Mouse (Mus musculus) limb, embryonic 15.5 days (tissue): Measurements from ENCODE around the gene Col26a1. TPM values are rescaled to one million over a fixed set of nuclear protein-coding genes. Genes with fewer than 3 reads are reported as not detected.
A peak's percentile ranks its signal among the peaks of the same experiment; 100 is the strongest.

Experiments used
- ATAC-seq: fragments of 200-750 bp; cut with Nextera tagmentation; 2 replicates; pipeline ENCODE4 v1.8.0; 2017; ENCODE audit warnings: low read depth, moderate TSS enrichment; ENCODE audit not compliant: insufficient number of reproducible peaks, low FRiP score, low TSS enrichment
- H3K27ac ChIP-seq: fragments of 300-500 bp; sonication (generic); 2 replicates; pipeline ENCODE4 v1.5.1; 2015; ENCODE audit warnings: moderate library complexity, mild to moderate bottlenecking, inconsistent platforms
- H3K27me3 ChIP-seq: fragments of 300-500 bp; sonication (generic); 2 replicates; pipeline ENCODE4 v1.6.1; 2015; ENCODE audit warnings: inconsistent platforms
- H3K36me3 ChIP-seq: fragments of 300-500 bp; sonication (generic); 2 replicates; pipeline ENCODE4 v1.6.1; 2015; ENCODE audit warnings: inconsistent platforms
- H3K4me1 ChIP-seq: fragments of 300-500 bp; sonication (generic); 2 replicates; pipeline ENCODE4 v1.6.1; 2015; ENCODE audit warnings: inconsistent platforms
- H3K4me2 ChIP-seq: fragments of 300-500 bp; sonication (generic); 2 replicates; pipeline ENCODE4 v1.6.1; 2015; ENCODE audit warnings: mild to moderate bottlenecking, inconsistent platforms
- H3K4me3 ChIP-seq: fragments of 300-500 bp; sonication (generic); 2 replicates; pipeline ENCODE4 v1.5.1; 2015; ENCODE audit warnings: mild to moderate bottlenecking, inconsistent platforms
- H3K9ac ChIP-seq: fragments of 300-500 bp; sonication (generic); 2 replicates; pipeline ENCODE4 v1.6.1; 2015; ENCODE audit warnings: inconsistent platforms
- H3K9me3 ChIP-seq: fragments of 300-500 bp; sonication (generic); 2 replicates; pipeline ENCODE4 v1.6.1; 2016; ENCODE audit warnings: inconsistent platforms
- WGBS: fragments of 180-500 bp; shearing (Covaris S2); methylation state at CpG from one replicate; pipeline ENCODE4 v1.1.7; 2015; 5-methylcytosine and 5-hydroxymethylcytosine counted together
- polyA plus RNA-seq: library from polyadenylated mRNA; unstranded; fragments of >200 nt; fragmentation: Nextera tagmentation; extraction: Ambion mirVana; gene quantifications from 2 replicates; pipeline ENCODE4 v1.2.1, GENCODE M21; 2015

Col26a1 gene
- polyA plus RNA-seq, 1 experiment from 2014 or later = 115 TPM

DNA sequence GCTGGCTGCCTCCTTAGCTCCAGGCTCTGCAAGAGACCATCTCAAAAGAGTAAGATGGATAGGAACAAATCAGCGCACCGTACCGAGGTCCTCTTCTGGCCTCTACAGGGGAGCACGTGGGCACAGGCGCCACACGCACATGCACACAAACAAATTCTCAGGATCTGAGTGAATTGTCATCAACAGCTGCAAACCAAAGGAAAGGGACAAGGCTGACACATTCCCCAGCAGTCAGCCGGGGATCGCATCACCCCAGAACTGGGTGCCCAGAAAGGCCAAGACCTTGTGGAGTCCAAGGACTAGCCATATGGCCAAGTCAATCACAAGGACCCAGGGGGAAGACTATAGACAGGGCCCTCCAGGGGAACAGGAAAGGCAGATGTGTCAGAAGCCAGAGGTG, 10.6 kb downstream of the Col26a1 start:
- 80% methylated on average over 8 of the region's 8 CpGs for WGBS
- Histone ChIP-seq H3K4me3 (no peak overlapping the region), H3K9ac (no peak overlapping the region), H3K4me2 (no peak overlapping the region), H3K4me1 (peaks cover 26% of the 10 kb centered on the region), H3K9me3 (no peaks in the 10 kb centered on the region), H3K27me3 (no peaks in the 10 kb centered on the region), H3K27ac (peak overlapping the region; percentile 8; the same call in 1 of the 2 replicates), H3K36me3 (peaks cover 10% of the 10 kb centered on the region; the same call in 1 of the 2 replicates)
- peak; percentile 55; the same call in 1 of the 2 replicates for ATAC-seq

DNA sequence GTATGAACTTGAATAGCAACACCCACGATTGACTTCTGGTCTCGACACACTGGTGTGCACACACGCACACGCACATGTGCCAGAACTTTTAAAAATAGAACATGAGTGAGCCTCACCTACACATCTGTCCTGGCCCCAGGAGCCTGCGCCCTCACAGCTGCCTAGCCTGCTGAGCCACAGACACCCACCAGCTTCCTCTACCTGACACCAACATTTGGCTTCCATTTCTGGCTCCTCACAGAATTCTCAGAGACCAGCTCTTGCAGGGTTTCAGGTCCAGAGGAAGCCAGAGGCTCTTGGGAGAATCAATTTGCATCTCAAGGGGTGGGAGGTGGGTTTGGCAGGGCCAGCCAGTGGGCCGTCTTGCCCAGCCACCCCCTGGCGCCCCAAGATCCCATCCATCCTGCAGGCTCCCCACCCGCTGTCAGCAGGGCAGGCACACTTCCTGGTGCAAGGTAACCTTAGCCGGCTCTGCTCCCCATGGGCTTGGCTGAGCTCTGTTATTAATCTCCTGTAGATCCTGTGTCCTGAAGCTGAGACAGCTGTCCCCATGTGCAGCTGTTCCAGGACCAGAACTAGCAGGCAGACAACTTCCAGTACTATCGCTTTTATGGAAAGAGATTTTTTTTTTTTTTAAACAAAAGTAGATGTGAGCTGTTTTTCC, 13.4 kb downstream of the Col26a1 start:
- Histone ChIP-seq H3K4me3 (no peak overlapping the region), H3K4me2 (no peak overlapping the region), H3K27me3 (no peaks in the 10 kb centered on the region), H3K4me1 (peaks cover 30% of the 10 kb centered on the region), H3K9me3 (no peaks in the 10 kb centered on the region), H3K27ac (peak overlapping the region; percentile 78), H3K36me3 (no peaks in the 10 kb centered on the region), H3K9ac (no peak overlapping the region)
- WGBS = 32% methylated on average over 10 of the region's 10 CpGs
- ATAC-seq = peak; percentile 57; the same call in 1 of the 2 replicates

DNA sequence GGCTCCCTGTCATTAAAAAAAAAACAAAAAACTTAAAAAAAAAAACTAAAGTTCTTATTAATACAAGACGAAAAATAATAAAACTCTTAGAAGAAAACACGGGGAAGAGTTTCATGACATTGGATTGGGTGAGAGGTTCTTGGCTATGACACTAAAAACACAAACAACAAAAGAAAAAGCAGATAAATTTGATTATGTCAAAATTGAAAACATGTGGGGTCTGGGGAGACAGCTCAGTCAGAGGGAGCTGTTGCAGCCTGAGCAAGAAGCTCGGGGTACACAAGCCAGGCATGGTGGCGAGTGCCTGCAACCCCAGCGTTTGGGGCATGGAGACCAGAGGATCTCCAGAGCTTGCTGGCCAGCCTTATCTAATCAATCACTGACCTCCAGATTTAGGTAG, 15.3 kb downstream of the Col26a1 start:
- Histone ChIP-seq H3K4me3 (no peak overlapping the region), H3K4me1 (peaks cover 41% of the 10 kb centered on the region), H3K9ac (no peak overlapping the region), H3K27ac (0 out of 2 replicates have a peak overlapping the region, but pooled peaks have one; percentile 11), H3K9me3 (no peaks in the 10 kb centered on the region), H3K4me2 (no peak overlapping the region), H3K36me3 (no peaks in the 10 kb centered on the region), H3K27me3 (no peaks in the 10 kb centered on the region)
- 51% methylated on average over 5 of the region's 5 CpGs for WGBS
- ATAC-seq = no peak

DNA sequence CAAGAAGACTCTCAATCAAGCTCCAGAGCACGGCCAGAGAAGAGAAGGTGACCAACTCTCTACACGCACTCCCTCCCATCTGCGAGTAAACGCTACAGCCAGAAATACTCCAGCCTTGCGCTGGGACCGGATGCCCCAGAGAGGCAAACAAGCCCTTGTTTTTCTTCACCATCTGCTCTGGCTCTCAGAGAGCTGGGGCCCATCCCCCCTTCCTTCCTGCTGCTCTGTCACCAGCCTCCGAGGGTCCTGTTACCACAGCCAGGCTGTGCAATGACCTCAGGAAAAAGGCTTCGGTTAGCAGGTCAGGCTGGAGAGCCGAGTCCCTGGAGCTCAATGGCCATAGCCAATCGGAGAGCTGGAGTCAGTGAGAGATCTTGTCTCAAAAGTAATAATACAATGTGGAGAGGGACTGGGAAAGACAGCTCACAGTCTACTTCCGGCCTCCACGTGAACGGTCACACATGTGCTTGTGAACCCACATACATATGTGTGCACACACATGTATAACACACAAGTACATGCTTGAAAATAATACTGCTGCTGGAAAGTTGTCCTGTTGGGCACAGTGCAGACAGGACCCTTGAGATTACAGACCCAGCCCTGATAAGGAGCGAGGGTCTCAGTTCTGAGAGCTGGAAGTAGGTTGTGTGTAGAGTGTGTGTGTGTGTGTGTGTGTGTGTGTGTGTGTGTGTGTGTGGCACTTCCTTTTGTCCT, 18.9 kb downstream of the Col26a1 start:
- Histone ChIP-seq H3K4me3 (no peak overlapping the region), H3K27ac (peak overlapping the region; percentile 80), H3K4me2 (peak overlapping the region; percentile 17; the same call in 1 of the 2 replicates), H3K4me1 (peaks cover 49% of the 10 kb centered on the region), H3K36me3 (no peaks in the 10 kb centered on the region), H3K9me3 (no peaks in the 10 kb centered on the region), H3K27me3 (no peaks in the 10 kb centered on the region), H3K9ac (no peak overlapping the region)
- peak; percentile 66 for ATAC-seq
- WGBS = 17% methylated on average over 14 of the region's 14 CpGs

DNA sequence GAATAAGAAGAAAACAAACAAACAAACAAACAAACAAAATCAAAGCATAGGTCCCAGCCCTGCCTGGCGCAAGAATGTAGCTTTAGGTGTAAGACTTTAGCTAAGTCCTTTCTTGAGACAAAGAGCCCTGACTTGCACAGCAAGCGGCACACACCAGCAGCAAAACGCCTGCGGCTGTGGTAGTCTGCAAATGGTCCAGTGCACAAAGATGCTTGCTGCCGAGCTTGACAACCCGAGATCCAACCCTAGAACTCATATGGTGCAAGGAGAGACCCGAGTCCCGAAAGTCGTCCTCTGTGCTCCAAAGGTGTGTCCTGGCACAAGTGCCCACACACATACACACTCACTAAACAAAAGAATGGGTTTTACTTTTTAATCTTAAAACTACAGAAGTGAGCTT, 19.7 kb downstream of the Col26a1 start:
- Histone ChIP-seq H3K4me1 (peaks cover 45% of the 10 kb centered on the region), H3K27ac (peak overlapping the region; percentile 80), H3K36me3 (no peaks in the 10 kb centered on the region), H3K9me3 (no peaks in the 10 kb centered on the region), H3K4me2 (0 out of 2 replicates have a peak overlapping the region, but pooled peaks have one; percentile 17), H3K9ac (no peak overlapping the region), H3K4me3 (no peak overlapping the region), H3K27me3 (no peaks in the 10 kb centered on the region)
- ATAC-seq = no peak
- WGBS = 47% methylated on average over 9 of the region's 9 CpGs

DNA sequence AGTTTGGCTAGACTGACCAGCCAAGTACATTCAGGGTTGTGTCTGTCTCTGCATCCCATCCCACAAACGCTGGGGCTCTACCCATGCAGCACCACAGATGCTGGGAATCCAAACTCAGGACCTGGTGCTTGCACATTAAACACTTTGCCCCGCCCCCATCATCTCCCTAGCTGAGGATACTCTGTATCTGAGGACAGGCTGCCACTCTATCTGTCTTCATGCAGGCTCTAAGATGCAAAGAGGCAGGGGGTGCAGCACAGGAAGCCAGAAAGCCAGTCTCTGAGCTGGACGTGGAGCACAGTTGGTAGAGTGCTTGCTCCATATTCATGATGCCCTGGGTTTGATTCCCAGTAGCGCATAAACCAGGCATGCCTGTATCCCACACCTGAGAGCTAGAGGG, 20.2 kb downstream of the Col26a1 start:
- Histone ChIP-seq H3K9me3 (no peaks in the 10 kb centered on the region), H3K4me1 (peaks cover 45% of the 10 kb centered on the region), H3K9ac (no peak overlapping the region), H3K4me2 (no peak overlapping the region), H3K4me3 (no peak overlapping the region), H3K27ac (peak overlapping the region; percentile 80), H3K36me3 (no peaks in the 10 kb centered on the region), H3K27me3 (no peaks in the 10 kb centered on the region)
- ATAC-seq = no peak
- WGBS = 49% methylated on average over 4 of the region's 4 CpGs

DNA sequence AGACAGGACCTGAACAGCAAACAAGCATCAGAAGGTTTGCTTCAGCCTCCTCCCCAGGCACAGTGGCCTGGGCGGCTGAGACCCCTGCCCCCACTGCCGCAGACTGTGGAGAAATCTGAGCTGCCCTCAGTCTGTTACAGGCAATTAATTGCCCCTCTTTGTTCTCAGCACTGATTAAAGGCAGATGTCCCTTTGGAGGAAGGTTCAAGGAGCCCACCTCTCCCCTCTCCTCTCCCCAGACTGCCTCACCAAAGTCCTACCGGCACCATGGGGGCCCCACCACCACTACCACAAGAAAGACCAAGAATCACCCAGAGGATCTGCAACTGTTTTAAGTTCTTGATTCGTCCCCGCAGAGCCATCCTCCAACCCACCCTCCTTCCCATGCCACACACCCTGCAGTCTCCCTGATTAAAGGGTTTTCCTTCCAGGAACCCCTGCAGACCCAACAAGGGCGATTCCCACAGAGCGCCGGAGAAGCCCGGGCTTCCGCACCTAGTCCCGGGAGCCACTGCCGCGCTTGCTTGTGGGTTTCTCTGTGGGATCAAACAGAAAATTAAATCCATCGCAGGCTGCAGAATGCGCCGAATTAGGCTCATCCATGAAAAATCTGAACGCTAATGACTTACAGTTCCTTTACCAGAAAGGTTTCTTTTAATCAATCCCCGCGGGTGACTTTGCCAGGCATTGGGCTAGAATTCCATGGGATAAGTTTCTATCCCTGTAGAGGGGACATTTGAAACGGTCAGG, 21.6 kb downstream of the Col26a1 start:
- Histone ChIP-seq H3K27ac (peak overlapping the region; percentile 76), H3K4me1 (peaks cover 41% of the 10 kb centered on the region), H3K9ac (no peak overlapping the region), H3K9me3 (no peaks in the 10 kb centered on the region), H3K4me3 (peak overlapping the region; percentile 19), H3K27me3 (no peaks in the 10 kb centered on the region), H3K4me2 (peak overlapping the region; percentile 36), H3K36me3 (no peaks in the 10 kb centered on the region)
- ATAC-seq = peak; percentile 36; the same call in 1 of the 2 replicates
- WGBS = 8% methylated on average over 20 of the region's 20 CpGs

DNA sequence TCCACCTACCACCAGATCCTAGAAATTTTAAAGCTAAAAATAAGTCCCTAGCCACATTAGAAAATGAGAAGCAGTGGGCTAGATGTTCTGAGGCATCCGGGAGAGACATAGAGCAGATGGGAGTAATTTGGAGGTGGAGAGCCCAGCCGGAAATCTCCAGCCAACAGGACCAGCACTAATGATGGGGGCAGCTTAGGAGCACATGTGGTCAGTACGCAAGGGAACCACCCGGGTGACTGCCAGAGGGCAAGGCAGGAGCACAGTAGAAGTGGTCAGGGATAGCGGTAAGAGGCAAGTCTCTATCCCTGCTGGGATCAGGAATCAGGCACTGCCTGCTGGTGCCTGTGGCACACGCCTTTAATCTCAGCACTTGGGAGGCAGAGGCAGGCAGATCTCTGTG, 32.3 kb downstream of the Col26a1 start:
- Histone ChIP-seq H3K27ac (no peak overlapping the region), H3K36me3 (0 out of 2 replicates have a peak, but pooled peaks cover 5% of the 10 kb centered on the region), H3K9ac (no peak overlapping the region), H3K4me1 (peaks cover 6% of the 10 kb centered on the region; the same call in 1 of the 2 replicates), H3K9me3 (no peaks in the 10 kb centered on the region), H3K4me2 (no peak overlapping the region), H3K4me3 (no peak overlapping the region), H3K27me3 (no peaks in the 10 kb centered on the region)
- 59% methylated on average over 6 of the region's 6 CpGs for WGBS
- ATAC-seq = no peak

DNA sequence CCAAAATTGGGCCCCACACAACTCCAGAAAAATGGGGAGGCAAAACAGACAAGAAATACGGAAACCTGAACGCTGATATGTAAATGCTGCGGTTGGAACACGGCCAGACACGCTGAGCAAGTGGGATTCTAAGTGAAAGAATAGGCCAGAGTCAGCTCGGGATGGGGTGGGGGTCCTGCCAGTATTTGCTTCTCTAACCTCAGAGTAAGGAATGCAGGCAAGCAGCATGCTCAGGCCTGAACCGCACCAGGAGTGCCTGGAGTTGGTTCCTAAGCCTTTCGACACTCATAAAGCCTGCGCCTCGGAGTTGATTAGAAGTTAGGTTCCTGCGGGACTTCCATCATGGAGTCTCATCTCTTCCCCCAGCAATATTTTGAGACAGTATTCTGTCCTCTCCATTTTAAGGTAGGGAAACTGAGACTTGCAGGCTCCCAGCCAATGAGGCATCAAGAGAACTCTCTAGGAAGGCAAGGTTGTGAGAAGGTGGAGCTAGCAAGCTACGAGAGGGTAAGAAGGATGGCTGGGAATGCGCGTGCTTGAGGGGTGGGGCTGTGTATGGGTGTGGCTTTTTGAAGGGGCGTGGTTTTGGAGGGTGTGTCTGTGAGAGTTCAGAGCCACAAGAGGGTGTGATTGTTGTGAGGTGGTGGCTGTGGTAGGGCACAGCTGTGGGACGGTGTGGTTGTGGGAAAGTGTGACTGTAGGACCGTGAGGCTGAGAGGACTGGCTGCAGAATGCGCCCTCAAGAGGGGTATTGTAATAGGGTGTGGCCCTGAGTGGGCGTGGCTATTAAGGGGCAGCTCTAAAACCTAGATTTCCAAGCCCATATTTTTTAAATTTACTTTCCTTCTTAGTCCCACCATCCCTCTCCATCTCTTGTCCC, 36.4 kb downstream of the Col26a1 start:
- Histone ChIP-seq H3K27ac (no peak overlapping the region), H3K4me2 (no peak overlapping the region), H3K4me3 (no peak overlapping the region), H3K27me3 (no peaks in the 10 kb centered on the region), H3K9me3 (no peaks in the 10 kb centered on the region), H3K9ac (no peak overlapping the region), H3K4me1 (peaks cover 19% of the 10 kb centered on the region), H3K36me3 (0 out of 2 replicates have a peak, but pooled peaks cover 5% of the 10 kb centered on the region)
- ATAC-seq = no peak
- 68% methylated on average over 19 of the region's 19 CpGs for WGBS

DNA sequence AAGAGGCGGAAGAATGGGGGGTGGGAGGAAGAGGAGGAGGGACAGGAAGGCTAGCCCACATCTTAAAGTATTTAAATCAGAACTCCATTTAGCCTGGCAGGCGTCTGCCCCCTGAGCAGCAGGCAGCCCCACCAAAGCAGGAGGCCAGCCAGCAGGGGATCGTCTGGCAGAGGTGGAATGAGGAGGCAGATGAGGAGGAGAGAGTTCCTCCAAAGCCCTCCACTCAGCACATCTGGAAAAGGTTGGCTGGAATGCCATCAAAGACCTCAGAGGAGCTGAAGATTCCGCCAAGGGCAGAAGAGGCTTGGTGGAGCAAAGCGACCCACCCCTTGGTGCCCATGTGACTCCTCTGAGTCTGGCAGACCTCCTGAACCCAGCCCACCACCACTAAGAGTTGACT, 39.1 kb downstream of the Col26a1 start:
- Histone ChIP-seq H3K4me1 (peaks cover 19% of the 10 kb centered on the region), H3K27me3 (no peaks in the 10 kb centered on the region), H3K9me3 (no peaks in the 10 kb centered on the region), H3K36me3 (0 out of 2 replicates have a peak, but pooled peaks cover 5% of the 10 kb centered on the region), H3K27ac (0 out of 2 replicates have a peak overlapping the region, but pooled peaks have one; percentile 5), H3K4me2 (no peak overlapping the region), H3K4me3 (no peak overlapping the region), H3K9ac (no peak overlapping the region)
- no peak for ATAC-seq
- WGBS = 40% methylated on average over 5 of the region's 5 CpGs

DNA sequence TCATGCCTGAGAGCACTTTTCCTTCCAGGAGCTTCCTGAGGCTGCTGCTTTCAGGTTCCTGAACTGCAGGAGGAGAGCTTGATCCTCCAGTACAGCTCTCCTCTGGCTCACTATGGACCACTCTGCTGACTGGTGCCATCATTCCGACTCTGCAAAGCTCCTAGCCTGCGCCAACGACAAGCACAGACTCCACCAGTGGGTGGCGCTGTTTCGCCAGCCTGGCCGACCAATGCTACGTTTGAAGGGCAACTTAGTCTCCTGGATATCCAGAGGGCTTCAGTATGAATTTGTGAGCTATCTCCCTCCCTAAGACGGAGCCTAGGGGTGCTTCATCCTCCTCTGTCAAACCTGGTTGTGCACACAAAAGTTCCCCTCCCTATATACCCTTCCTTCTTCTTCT, 43.0 kb downstream of the Col26a1 start:
- H3K4me2 ChIP-seq = no peak overlapping the region
- no peak overlapping the region for H3K4me3 ChIP-seq
- 0 out of 2 replicates have a peak, but pooled peaks cover under 1% of the 10 kb centered on the region for H3K36me3 ChIP-seq
- H3K4me1 ChIP-seq = peaks cover 14% of the 10 kb centered on the region
- WGBS = 16% methylated on average over 8 of the region's 8 CpGs
- ATAC-seq = no peak
- H3K27me3 ChIP-seq = no peaks in the 10 kb centered on the region
- H3K9ac ChIP-seq = no peak overlapping the region
- no peaks in the 10 kb centered on the region for H3K9me3 ChIP-seq
- no peak overlapping the region for H3K27ac ChIP-seq
